Mouse (Mus musculus) adrenal gland, postnatal 36 days (tissue): Measurements from ENCODE around the gene Ifna5. TPM values are rescaled to one million over a fixed set of nuclear protein-coding genes. Genes with fewer than 3 reads are reported as not detected.
"Not testable (repeated sequence)": the region's sequence is repeated elsewhere in the genome, so short reads cannot be mapped to it uniquely, and the experiment has no call there.

ENCODE experiments used
- DNase-seq, 2 experiments: peaks; one replicate each; pipeline ENCODE4 v3.0.0; 2021; ENCODE audit warnings: mixed read lengths in 1 of 2
- long read RNA-seq, 2 experiments: library from polyadenylated mRNA; stranded (forward); transcript quantifications; one replicate each; pipeline ENCODE4 v2.0.0; 2021; ENCODE audit warnings: borderline sequencing depth in 2 of 2
- total RNA-seq, 2 experiments: library from RNA; stranded (reverse); gene quantifications; 2 replicates each; pipeline ENCODE4 v1.2.3; 2021

Gene Ifna5
- not detected for total RNA-seq
- long read RNA-seq, experiment 1, result 0 reads
- long read RNA-seq, experiment 2, result 0 reads

DNA sequence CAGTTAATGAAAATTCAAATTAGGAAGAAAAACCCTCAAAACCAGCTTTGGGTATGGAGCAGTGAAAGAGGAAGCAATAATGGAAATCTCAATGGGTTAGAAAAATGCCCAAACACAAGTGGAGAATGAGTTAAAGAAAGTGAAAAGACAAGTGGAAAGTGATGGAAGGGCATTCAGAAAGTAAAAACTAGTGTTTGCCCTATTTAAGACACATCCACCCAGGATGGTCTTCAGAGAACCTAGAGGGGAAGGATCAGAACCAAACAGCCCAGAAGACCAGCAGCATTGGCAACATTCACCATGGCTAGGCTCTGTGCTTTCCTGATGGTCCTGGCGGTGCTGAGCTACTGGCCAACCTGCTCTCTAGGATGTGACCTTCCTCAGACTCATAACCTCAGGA is at the start of gene Ifna5:
Ifna5 (plus strand) TSS at position 301 of the 400 bp plus-strand sequence.
- not testable (repeated sequence) for DNase-seq

GRCm38 (mm10) chr4:88788402-88788801 is 46.9 kb upstream of the Ifna5 start, which contains the start of gene Gm13277:
Gm13277 (plus strand) TSS chr4:88788632.
- peak; percentile 70 for DNase-seq

GRCm38 (mm10) chr4:88791250-88791649 is 44.1 kb upstream of the Ifna5 start, which contains the start of gene Gm13278:
Gm13278 (plus strand) TSS chr4:88791550.
- DNase-seq, result not testable (repeated sequence)

DNA sequence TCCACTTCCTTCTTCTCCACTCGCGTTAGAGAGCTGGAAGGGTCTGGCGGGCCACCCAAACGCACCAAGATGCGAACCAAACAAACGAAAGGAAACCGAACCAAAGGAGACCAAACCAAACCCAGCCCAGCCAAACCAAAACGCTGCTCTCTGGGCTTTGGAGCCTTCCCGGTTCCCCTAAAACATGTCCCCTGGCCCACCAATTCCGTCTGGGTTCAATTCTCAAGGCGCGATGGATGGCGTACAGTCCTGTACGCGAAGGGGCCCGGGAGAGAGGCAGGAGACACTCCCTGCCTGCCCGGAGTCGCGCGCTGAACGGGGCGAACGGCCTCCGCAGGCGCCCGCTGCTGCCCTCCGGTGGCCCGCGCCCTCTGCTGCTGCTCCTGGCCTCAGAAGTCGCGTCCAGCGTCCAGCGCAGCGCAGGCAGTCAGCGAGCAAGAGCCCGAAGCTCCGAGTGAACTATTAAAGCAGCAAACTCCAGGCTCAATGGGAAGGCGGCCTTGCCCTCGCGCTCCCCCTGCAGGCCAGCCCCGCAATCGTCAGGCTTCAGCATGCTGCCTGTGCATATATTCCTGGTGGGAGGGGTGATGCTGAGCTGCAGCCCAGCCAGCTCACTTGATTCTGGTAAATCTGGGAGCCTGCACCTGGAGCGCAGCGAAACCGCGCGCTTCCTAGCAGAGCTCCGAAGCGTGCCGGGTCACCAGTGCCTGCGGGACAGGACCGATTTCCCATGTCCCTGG is 41.2 kb upstream of the Ifna5 start, which contains the start of gene Gm13275:
Gm13275 (plus strand) TSS at position 552 of the 740 bp plus-strand sequence.
- peak; percentile 2 to 17 for DNase-seq

DNA sequence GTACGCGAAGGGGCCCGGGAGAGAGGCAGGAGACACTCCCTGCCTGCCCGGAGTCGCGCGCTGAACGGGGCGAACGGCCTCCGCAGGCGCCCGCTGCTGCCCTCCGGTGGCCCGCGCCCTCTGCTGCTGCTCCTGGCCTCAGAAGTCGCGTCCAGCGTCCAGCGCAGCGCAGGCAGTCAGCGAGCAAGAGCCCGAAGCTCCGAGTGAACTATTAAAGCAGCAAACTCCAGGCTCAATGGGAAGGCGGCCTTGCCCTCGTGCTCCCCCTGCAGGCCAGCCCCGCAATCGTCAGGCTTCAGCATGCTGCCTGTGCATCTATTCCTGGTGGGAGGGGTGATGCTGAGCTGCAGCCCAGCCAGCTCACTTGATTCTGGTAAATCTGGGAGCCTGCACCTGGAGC is 38.2 kb upstream of the Ifna5 start, which contains the start of gene Gm13279:
Gm13279 (plus strand) TSS at position 301 of the 400 bp plus-strand sequence.
- not testable (repeated sequence) for DNase-seq

- DNase-seq, result not testable (repeated sequence)
These were observed 36.0 kb upstream of the Ifna5 start, which contains the start of gene Gm13285 for GRCm38 (mm10) chr4:88799365-88799764. Gm13285 (plus strand) TSS chr4:88799665.

DNA sequence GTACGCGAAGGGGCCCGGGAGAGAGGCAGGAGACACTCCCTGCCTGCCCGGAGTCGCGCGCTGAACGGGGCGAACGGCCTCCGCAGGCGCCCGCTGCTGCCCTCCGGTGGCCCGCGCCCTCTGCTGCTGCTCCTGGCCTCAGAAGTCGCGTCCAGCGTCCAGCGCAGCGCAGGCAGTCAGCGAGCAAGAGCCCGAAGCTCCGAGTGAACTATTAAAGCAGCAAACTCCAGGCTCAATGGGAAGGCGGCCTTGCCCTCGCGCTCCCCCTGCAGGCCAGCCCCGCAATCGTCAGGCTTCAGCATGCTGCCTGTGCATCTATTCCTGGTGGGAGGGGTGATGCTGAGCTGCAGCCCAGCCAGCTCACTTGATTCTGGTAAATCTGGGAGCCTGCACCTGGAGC is 32.4 kb upstream of the Ifna5 start, which contains the start of gene Gm13287:
Gm13287 (plus strand) TSS at position 301 of the 400 bp plus-strand sequence.
- not testable (repeated sequence) for DNase-seq

DNA sequence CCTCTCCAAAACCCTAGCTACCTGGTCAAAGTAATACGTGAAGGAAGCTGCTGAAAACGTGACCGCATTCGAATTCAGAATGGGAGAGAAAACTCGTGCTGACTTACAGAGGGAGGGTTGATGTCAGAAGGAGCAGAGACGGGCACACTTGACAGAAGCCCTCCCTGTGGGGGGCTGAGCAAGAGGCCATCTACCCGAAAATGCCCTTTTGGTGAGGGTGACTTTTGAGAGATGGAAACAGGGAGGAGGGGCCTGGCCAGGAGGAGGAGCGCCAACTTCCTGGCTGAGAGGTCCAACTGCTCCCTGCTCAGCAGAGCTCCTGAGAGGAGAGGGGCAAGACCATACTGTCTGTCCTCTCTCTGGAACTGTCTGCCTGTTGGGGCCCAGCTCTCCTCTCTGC is 30.1 kb upstream of the Ifna5 start, which contains the start of gene Gm13288:
Gm13288 (plus strand) TSS at position 301 of the 400 bp plus-strand sequence.
- DNase-seq, result not testable (repeated sequence)

- peak; percentile 49 to 57 for DNase-seq
These were observed 29.6 kb upstream of the Ifna5 start for GRCm38 (mm10) chr4:88805761-88806160.

GRCm38 (mm10) chr4:88815928-88816327 is 19.4 kb upstream of the Ifna5 start, which contains the start of gene Ifna7:
Ifna7 (plus strand) TSS chr4:88816228.
- no peak for DNase-seq

DNA sequence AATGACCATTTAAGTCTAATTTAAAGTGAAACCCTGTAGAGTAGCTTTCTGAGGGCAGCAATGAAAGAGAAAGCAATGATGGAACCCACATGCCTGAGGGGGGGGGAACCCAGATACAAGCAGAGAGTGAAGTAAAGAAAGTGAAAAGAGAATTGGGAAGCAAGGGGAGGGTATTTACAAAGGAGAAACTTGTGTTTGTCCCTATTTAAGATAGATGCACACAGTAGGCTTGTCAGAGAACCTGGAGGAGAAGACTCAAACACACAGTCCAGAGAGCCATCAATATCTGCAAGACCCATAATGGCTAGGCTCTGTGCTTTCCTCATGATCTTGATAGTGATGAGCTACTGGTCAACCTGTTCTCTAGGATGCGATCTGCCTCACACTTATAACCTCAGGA is 15.7 kb upstream of the Ifna5 start, which contains the start of gene Ifna11:
Ifna11 (plus strand) TSS at position 301 of the 400 bp plus-strand sequence.
- no peak for DNase-seq

DNA sequence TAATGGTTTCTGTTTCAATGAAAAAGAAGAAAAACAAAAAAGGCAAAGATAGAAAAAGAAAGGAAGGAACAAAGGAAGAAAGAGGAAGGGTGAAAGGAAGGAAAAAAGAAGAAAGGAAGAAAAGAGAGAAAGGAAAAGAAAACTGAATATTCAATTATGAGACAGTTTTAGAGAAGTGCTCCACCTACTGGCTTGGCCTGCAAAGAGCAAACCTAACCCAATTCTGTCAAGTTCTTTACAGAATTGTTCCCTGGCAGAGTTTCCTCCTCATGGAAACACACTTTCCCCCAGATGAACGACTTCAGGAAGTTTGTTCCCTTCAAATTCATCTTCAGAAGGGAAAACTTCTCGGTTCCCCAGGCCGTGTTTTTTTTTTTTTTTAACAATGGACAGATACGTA is 12.3 kb upstream of the Ifna5 start:
- DNase-seq, result peak in 1 of 2 experiments; percentile 9

- DNase-seq, result not testable (repeated sequence)
These were observed 8.2 kb upstream of the Ifna5 start, which contains the start of gene Ifna6 for GRCm38 (mm10) chr4:88827116-88827515. Ifna6 (plus strand) TSS chr4:88827416.

DNA sequence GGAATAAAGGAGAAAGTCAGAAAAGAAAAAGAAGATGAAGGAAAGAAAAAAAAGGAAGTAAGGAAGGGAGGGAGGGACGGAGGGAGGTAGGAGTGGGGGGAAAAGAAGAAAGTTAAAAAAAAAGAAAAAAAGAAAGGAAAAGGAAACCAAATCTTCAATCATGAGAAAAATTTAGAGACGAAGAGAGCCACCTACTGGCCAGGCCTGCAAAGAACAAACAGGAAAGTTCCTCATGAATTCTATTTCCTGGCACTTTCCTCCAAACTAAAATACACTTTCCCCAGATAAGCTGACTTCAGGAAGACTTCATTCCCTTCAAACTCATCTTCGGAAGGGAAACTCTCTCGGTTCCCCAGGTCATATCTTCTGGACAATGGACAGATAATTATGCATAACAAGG is 4.8 kb upstream of the Ifna5 start:
- DNase-seq, result peak; percentile 3 to 37

- DNase-seq, result peak in 1 of 2 experiments; percentile 5
These were observed 3.5 kb downstream of the Ifna5 start for GRCm38 (mm10) chr4:88838828-88839227.

- no peak for DNase-seq
These were observed 4.7 kb downstream of the Ifna5 start for GRCm38 (mm10) chr4:88840058-88840457.

DNA sequence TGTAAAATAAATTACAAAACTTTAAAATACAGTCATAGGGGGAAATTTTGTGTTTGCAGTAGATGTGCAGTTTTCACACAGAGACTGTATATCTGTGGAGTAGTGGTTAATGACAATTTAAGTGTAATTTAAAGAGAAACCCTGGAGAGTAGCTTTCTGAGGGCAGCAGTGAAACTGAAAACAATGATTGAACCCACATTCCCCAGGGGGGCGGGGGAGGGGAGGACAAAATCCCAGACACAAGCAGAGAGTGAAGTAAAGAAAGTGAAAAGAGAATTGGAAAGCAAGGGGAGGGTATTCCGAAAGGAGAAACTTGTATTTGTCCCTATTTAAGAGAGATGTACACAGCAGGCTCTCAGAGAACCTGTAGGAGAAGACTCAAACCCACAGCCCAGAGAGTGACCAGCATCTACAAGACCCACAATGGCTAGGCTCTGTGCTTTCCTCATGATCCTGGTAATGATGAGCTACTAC is 6.2 kb downstream of the Ifna5 start, which contains the start of gene Ifna4:
Ifna4 (plus strand) TSS at position 424 of the 474 bp plus-strand sequence.
- no peak for DNase-seq

- no peak for DNase-seq
These were observed 10.0 kb downstream of the Ifna5 start for GRCm38 (mm10) chr4:88845334-88845733.

DNA sequence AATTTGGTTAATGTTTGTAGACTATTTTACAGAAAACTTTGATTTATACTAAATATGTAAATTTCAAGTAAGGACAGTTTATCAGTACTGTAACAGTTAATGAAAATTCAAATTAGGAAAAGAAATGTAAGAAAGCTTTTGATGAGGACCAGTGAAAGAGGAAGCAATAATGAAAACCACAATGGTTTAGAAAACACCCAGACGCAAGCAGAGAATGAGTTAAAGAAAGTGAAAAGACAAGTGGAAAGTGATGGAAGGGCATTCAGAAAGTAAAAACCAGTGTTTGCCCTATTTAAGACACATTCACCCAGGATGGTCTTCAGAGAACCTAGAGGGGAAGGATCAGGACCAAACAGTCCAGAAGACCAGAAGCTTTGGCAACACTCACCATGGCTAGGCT is 14.4 kb downstream of the Ifna5 start, which contains the start of gene Ifna1:
Ifna1 (plus strand) TSS at position 390 of the 400 bp plus-strand sequence.
- DNase-seq, result no peak

DNA sequence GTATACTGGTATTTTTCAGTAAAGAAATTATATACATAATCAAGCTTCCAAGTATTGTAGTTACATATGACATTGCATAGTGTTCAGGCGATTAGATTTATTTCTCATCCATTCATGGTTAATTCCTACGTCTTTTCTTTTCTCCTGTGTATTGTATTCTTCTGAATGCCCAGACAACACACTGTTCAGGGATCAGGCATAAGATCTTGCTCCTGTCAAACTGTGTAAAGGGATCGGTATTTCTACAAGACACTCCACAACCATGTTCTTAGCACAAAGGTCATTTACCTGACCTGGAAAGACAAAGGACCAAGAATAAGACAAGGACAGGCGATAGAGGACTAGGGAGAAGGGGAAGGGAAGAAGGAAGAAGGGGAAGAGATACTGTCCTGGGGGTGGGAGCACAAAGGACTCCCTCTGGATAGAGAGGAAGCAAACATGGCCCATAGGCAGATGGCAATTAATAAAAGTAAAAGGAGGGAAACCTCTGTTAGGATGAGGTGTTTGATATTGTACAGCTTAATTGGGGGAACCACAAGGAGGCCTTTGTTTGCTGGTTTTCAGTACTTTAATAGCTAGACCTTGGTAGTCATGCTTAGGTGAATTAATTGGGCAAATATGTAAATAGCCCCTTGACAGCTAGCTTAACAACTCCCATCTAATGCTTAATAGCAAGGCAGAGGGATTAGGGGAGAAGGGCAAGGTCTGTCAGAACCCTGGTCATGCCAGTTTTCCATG is 15.9 kb downstream of the Ifna5 start:
- no peak for DNase-seq

GRCm38 (mm10) chr4:88859214-88859613 is 23.9 kb downstream of the Ifna5 start:
- DNase-seq, result no peak

DNA sequence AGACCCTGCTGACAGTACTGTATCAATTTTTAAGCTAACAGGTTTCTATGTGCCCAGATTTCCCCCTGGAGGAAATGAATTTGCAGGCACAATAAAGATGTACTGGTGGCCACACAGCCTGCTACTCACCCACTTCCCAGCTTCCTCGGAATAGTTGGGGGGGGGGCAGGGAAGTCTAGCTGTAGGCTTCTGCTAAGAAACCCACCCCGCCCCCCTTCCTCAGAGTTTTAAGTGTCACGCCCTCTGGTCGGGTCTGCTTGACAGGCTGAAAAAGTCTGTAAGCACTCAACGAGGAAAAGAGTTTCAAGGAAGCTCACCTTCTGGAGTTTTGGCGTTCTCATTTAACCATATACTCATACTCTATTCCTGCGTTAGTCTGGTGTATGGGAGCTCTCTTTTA is 28.0 kb downstream of the Ifna5 start:
- DNase-seq, result no peak
